Mouse (Mus musculus): ENCODE measurements around the gene Chrnd. TPM values are rescaled to one million over a fixed set of nuclear protein-coding genes. Genes with fewer than 3 reads are reported as not detected.
A peak's percentile ranks its signal among the peaks of the same experiment; 100 is the strongest.

Chrnd gene
- polyA plus RNA-seq, 1 experiment from 2014 or later = not detected

DNA sequence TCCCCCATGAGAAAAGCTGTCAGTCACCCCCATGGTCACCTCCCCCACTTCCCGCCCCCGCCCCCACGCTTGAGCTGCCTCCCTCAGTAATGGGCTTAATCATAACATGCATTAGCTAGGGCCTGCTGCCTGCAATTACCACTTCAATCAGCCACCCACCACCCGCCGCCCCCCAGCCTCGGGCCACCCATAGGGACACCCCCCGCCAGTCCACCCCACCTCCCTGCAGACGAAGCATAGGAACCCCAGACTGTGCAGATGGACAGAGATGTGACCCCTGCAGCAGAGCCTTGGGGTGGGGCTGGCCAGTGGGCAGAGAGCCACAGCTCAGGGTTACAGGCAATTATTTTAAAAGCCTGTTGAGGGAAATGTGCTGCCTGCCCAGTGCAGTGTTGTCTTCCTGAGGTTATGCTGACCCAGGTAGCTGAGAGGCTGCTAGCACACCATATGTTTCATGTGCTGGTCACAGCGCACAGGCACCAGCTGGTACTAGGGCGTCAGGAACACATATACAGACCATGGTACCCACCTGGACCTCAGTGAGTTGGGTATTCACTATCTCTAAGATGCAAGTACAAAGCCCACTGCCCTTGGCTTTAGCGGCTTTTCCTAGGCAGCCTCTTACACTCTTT lies 26.1 kb upstream of the Chrnd start:
- Histone ChIP-seq H3K4me3 (replicated peaks) (no peak overlapping the region), H3K4me2 (replicated peaks) (no peak overlapping the region)
- WGBS = 40% methylated on average over 11 of the region's 11 CpGs

DNA sequence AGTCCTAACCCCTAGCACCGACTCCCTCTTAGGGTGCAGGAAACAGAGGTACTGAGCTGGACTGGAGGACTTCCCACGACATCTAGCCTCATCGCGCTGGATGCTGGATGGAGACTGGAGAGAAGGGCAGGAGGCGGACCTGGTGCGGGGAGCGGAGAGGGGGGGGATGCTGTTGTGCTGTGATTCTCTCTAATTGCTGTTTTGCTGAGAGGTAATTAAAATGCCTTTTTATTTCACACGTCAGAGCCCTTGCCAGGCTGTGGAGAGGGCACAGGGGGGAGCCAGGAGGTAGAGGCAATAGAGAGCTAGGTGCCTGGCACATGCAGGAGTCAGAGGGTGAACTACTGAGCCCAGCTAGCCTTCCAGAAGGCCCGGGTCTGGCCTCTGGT lies 25.6 kb upstream of the Chrnd start:
- WGBS = 44% methylated on average over 9 of the region's 9 CpGs
- peaks cover 7% of the 10 kb centered on the region for H3K27me3 ChIP-seq
- H3K4me2 ChIP-seq (replicated peaks) = no peak overlapping the region
- no peak overlapping the region for H3K9ac ChIP-seq (replicated peaks)
- peak overlapping the region; percentile 60; the same call in 1 of the 2 replicates for H3K27ac ChIP-seq
- peak; percentile 29 for ATAC-seq
- H3K9me3 ChIP-seq = no peaks in the 10 kb centered on the region
- no peak overlapping the region for H3K4me3 ChIP-seq (replicated peaks)
- no peaks in the 10 kb centered on the region for H3K36me3 ChIP-seq
- peaks cover 26% of the 10 kb centered on the region for H3K4me1 ChIP-seq (replicated peaks)

More for the DNA sequence above, 26.1 kb upstream of the Chrnd start:
- Histone ChIP-seq H3K9ac (replicated peaks) (no peak overlapping the region), H3K27me3 (peaks cover 7% of the 10 kb centered on the region), H3K27ac (peak overlapping the region; percentile 60), H3K9me3 (no peaks in the 10 kb centered on the region), H3K4me1 (replicated peaks) (peaks cover 21% of the 10 kb centered on the region), H3K36me3 (no peaks in the 10 kb centered on the region)
- ATAC-seq = peak; percentile 45

DNA sequence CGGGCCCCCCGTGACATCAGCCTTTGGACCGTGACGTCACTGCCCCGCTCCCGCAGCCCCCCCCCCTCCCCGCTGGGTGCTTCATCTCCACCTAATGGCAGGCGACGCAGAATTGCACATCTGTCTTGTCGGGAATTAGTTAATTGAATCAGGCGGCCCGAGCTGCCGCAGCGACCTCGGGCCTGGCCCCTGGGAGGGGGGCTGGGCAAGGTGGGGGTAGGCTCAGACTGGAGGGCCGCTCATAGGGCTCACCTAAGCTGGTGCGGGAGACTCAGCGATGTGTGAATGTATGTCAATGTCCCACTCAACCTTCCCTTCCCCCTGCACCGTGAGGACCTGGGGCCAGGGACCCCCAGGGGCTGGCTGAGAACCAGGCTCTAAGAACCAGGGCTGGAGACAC lies 19.9 kb upstream of the Chrnd start:
- Histone ChIP-seq H3K9ac (replicated peaks) (no peak overlapping the region), H3K4me2 (replicated peaks) (peak overlapping the region; percentile 19), H3K27me3 (peaks cover 14% of the 10 kb centered on the region; the same call in 1 of the 2 replicates), H3K4me3 (replicated peaks) (no peak overlapping the region), H3K9me3 (no peaks in the 10 kb centered on the region), H3K36me3 (no peaks in the 10 kb centered on the region), H3K4me1 (replicated peaks) (peaks cover 46% of the 10 kb centered on the region), H3K27ac (no peak overlapping the region)
- ATAC-seq = peak; percentile 49; the same call in 1 of the 2 replicates
- WGBS = 8% methylated on average over 19 of the region's 19 CpGs

DNA sequence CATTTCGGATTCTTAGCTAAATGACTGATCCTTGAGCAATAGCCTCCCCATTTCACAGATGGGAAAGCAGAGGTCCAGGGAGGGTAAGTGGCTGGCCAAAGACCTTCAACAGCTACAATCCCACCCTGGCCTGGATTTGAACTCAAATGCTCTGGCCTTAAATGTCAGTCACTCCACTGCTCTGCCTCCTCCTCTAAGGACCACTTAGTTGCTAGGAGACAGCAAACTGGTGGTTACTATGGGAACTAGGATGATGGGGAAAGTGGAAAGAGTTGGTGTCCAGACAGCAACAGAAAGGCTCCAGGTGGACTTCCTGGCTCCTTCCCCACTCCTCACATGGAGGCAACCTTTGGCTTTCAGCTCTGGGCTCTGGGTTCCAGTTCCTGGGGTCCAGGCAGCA lies 19.1 kb upstream of the Chrnd start:
- WGBS = 86% methylated on average over 1 of the region's 1 CpGs
- Histone ChIP-seq H3K4me1 (replicated peaks) (peaks cover 54% of the 10 kb centered on the region), H3K4me2 (replicated peaks) (no peak overlapping the region), H3K9me3 (no peaks in the 10 kb centered on the region), H3K27ac (no peak overlapping the region), H3K9ac (replicated peaks) (no peak overlapping the region), H3K27me3 (peaks cover 15% of the 10 kb centered on the region; the same call in 1 of the 2 replicates), H3K36me3 (no peaks in the 10 kb centered on the region), H3K4me3 (replicated peaks) (no peak overlapping the region)
- ATAC-seq = no peak

DNA sequence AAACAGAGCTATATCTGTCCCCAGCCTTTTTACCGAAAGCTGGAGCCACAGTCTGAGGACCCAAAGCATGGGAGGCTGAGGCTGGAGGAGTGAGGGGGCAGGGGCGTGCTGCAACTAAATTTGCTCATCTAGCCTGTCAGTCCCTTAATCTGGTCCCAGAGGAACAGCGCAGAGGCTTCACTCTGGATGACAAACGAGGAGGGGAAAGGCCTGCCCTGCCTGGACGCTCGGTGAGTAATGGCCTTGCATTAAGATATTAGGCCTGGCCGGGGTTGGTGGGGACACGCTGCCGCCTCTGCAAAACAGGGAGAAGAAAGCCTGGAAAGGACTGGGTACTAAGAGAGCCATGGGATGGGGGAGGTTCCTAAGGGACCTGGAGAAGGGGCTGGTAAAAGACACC lies 18.1 kb upstream of the Chrnd start:
- WGBS = 29% methylated on average over 9 of the region's 9 CpGs
- no peak overlapping the region for H3K9ac ChIP-seq (replicated peaks)
- H3K4me2 ChIP-seq (replicated peaks) = no peak overlapping the region
- H3K4me3 ChIP-seq (replicated peaks) = no peak overlapping the region
- H3K27me3 ChIP-seq = 0 out of 2 replicates have a peak, but pooled peaks cover 18% of the 10 kb centered on the region
- 0 out of 2 replicates have a peak overlapping the region, but pooled peaks have one; percentile 2 for H3K27ac ChIP-seq
- ATAC-seq = no peak
- H3K4me1 ChIP-seq (replicated peaks) = peaks cover 54% of the 10 kb centered on the region
- no peaks in the 10 kb centered on the region for H3K9me3 ChIP-seq
- no peaks in the 10 kb centered on the region for H3K36me3 ChIP-seq

DNA sequence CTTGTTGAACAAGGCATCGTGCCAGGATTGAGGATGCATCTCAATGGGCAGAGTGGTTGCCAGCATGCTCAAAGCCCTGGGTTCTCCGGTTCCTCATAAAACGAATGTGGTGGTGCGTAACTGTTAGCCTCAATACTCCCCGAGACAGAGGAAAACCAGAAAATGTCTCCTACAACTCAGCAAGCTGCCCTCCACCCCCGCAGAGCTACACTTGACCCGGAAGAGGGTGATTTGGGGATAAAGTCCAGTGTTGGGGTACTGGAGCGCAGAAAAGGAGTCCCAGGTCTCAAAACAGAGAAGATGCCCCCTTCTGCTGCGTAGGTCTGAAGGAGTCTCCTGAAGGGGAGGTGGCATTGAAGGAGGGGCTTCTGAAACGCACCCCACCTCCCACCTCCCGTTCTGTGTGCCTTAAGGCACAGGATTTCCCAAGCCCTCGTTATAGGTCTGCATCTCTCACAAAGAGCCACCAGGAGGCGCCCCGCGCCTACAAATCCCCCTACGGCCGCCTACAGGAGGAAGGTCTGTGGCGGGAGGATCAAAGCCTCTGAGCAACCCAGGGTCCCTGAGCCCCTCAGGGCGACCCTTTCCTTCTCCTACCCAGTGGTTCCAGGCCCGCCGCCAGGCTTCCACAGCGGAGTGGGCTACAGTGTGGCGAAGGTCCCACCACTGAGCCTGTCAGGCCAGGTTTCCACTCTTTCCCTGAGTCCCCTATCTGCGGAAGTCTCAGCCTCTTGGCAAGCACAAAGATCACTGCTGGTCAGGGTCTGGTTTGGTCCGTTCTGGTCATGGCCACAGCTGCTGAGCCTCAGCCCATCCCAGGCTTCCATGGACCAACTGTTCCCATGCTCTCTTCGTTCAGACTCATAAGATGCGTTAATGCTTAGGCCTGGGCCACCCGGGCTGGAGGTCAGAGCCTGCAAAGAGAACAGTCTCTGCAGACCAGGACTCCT lies 16.1 kb upstream of the Chrnd start:
- Histone ChIP-seq H3K9ac (replicated peaks) (no peak overlapping the region), H3K36me3 (no peaks in the 10 kb centered on the region), H3K9me3 (no peaks in the 10 kb centered on the region), H3K27me3 (0 out of 2 replicates have a peak, but pooled peaks cover 18% of the 10 kb centered on the region), H3K4me2 (replicated peaks) (no peak overlapping the region), H3K4me1 (replicated peaks) (peaks cover 48% of the 10 kb centered on the region), H3K4me3 (replicated peaks) (no peak overlapping the region), H3K27ac (no peak overlapping the region)
- WGBS = 24% methylated on average over 28 of the region's 28 CpGs
- ATAC-seq = no peak; the same call in 1 of the 2 replicates

DNA sequence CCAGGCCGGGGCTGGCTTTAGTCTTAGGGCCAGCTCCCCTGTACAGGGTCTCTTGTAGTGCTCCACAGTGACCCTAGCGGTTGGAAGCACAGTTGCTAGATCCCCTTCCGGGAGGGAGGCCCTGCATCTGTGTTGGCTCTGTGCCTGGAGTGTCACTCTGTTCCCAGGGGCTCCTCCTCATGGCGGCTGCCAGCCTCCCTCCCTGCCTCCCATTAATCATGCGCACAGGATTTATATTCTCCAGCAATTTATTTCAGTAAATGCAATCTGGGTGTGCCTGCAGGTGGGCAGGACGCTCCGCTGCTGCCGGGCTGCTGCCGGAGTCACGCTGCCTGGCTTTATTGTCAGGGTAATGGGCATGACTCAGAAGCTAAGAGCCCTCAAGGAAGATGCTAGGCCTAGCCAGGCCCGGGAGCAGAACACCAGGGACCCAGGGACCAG lies 14.5 kb upstream of the Chrnd start:
- H3K4me3 ChIP-seq (replicated peaks) = no peak overlapping the region
- WGBS = 3% methylated on average over 11 of the region's 11 CpGs
- H3K4me1 ChIP-seq (replicated peaks) = peaks cover 32% of the 10 kb centered on the region
- peak overlapping the region; percentile 14; the same call in 1 of the 2 replicates for H3K4me2 ChIP-seq (replicated peaks)
- H3K36me3 ChIP-seq = no peaks in the 10 kb centered on the region
- no peak overlapping the region for H3K9ac ChIP-seq (replicated peaks)
- H3K27ac ChIP-seq = peak overlapping the region; percentile 36; the same call in 1 of the 2 replicates
- no peaks in the 10 kb centered on the region for H3K9me3 ChIP-seq
- peak; percentile 87 for ATAC-seq
- H3K27me3 ChIP-seq = 0 out of 2 replicates have a peak, but pooled peaks cover 21% of the 10 kb centered on the region

DNA sequence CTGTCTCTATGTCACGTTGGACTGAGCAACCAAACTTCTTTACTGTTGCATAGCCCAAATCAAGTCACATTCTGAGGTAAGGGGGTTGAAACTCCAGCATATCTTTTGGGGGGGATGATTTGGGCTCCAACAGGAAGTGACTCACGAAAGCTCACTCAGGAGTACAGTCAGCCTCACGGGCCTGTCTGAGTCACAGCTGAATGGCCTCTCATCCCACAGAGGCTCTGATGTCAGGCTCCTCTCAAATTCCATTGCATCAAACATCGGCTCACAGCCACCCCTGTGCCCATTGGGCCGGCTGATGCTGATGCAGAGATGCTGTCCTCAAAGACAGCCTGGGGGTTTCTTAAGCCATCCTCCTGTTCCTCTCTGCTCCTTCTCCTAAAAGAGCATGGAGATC lies 9.5 kb upstream of the Chrnd start:
- no peak for ATAC-seq
- Histone ChIP-seq H3K4me1 (replicated peaks) (peaks cover 16% of the 10 kb centered on the region), H3K27me3 (peaks cover 49% of the 10 kb centered on the region), H3K4me3 (replicated peaks) (no peak overlapping the region), H3K27ac (no peak overlapping the region), H3K9me3 (no peaks in the 10 kb centered on the region), H3K4me2 (replicated peaks) (no peak overlapping the region), H3K36me3 (no peaks in the 10 kb centered on the region), H3K9ac (replicated peaks) (no peak overlapping the region)
- 62% methylated on average over 5 of the region's 5 CpGs for WGBS

DNA sequence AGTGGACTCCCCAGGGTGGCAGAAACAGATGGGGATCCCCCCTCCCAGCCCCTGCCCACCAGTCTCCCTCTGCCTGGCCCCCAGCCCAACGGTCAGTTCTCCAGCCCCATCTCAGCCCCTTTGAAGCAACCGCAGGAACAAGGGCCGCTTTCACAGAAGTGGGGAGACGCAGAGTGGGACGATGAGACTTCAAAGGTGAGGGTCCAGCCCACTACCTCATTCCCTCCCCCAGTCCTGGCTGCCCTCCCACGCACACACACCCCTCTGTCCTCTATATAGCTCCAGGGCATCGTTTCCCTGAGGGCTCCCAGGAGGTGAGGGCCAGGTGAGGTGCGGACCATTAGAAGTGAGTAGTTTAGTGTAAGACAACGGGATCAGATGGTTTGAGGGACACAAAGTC lies 7.4 kb upstream of the Chrnd start, which contains the start of gene Prss56:
Prss56 (plus strand) TSS at position 301 of the 400 bp plus-strand sequence.
- H3K9ac ChIP-seq (replicated peaks) = no peak within 1 kb of the TSS
- no peak within 1 kb of the TSS for H3K27ac ChIP-seq
- no peak for ATAC-seq
- WGBS = 63% methylated on average over 9 of the region's 9 CpGs
- peaks cover 54% of the 10 kb centered on the region for H3K27me3 ChIP-seq
- peaks cover 21% of the 10 kb centered on the region for H3K4me1 ChIP-seq (replicated peaks)
- no peak within 1 kb of the TSS for H3K4me2 ChIP-seq (replicated peaks)
- no peaks in the 10 kb centered on the region for H3K9me3 ChIP-seq
- H3K36me3 ChIP-seq = no peaks in the 10 kb centered on the region
- no peak within 1 kb of the TSS for H3K4me3 ChIP-seq (replicated peaks)

DNA sequence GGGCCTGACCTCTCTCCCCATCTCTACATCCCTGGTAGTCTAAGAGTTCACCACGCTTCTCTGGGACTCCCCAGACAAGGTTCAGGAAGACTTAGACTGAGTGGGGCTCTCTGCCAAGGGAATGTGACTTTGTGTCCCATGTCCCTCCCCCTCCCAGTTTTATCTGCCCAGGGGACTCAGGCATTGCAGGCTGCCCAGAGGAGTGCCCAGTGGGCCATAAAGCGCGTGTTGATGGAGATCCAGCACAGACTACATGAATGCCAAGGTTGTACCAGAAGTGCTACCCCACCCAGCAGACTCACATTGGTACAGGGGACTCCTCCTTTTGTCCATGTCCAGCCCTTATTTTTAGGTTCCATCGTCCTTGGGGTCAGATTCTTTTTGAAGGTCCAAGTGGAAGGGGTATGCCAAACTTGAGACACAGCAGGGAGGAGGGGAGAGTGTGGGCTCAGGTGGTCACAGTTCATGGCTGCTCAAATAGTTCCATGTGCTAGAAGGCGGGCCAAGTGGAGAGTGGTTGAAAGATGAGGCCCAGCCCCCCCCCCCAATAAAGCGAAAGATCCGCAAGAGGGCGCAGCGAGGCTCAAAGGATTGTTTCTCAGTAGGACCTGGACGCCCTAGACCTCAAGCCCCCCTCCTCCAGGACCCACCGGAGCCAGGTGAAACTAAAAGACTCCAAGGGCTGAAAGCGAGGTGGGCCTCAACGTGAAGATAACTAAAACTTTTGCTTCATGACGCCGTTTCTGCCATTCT lies 6.2 kb upstream of the Chrnd start:
- peaks cover 63% of the 10 kb centered on the region for H3K27me3 ChIP-seq
- H3K4me3 ChIP-seq (replicated peaks) = no peak overlapping the region
- ATAC-seq = peak; percentile 4; the same call in 1 of the 2 replicates
- 30% methylated on average over 15 of the region's 15 CpGs for WGBS
- H3K9ac ChIP-seq (replicated peaks) = no peak overlapping the region
- H3K4me2 ChIP-seq (replicated peaks) = peak overlapping the region; percentile 26
- no peaks in the 10 kb centered on the region for H3K36me3 ChIP-seq
- no peak overlapping the region for H3K27ac ChIP-seq
- H3K4me1 ChIP-seq (replicated peaks) = peaks cover 21% of the 10 kb centered on the region
- no peaks in the 10 kb centered on the region for H3K9me3 ChIP-seq

DNA sequence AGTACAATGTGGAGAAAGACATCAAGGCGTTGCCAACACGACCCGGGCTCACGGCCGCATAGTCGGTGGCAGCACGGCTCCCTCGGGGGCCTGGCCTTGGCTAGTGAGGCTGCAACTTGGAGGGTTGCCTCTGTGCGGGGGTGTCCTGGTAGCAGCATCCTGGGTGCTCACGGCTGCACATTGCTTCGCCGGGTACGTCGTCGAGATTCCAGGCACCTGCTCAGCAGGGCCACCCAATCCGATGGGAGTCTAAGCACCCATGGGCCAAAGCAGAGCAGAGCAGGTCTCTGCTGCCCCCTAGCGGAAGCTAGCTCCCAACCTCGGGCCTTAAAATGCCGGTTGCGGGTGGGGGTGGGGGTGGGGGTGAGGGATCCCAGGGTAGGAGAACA lies 5.7 kb upstream of the Chrnd start:
- Histone ChIP-seq H3K27ac (no peak overlapping the region), H3K9ac (replicated peaks) (no peak overlapping the region), H3K4me2 (replicated peaks) (peak overlapping the region; percentile 26), H3K36me3 (no peaks in the 10 kb centered on the region), H3K4me1 (replicated peaks) (peaks cover 21% of the 10 kb centered on the region), H3K4me3 (replicated peaks) (no peak overlapping the region), H3K9me3 (no peaks in the 10 kb centered on the region), H3K27me3 (peaks cover 63% of the 10 kb centered on the region)
- peak; percentile 24; the same call in 1 of the 2 replicates for ATAC-seq
- WGBS = 10% methylated on average over 20 of the region's 20 CpGs

Measured in midbrain, embryonic 13.5 days (tissue).